Mouse (Mus musculus): ENCODE results near the gene Rap1a. TPM values are rescaled to one million over a fixed set of nuclear protein-coding genes. Genes with fewer than 3 reads are reported as not detected.

Rap1a gene
- polyA plus RNA-seq, 1 experiment, result 15.1 TPM

GRCm38 (mm10) chr3:105811146-105811545, 10.0 kb upstream of the Rap1a start:
- H3ac ChIP-seq (ENCODE audit: control insufficient read depth, insufficient read length, low read depth), result no peak overlapping the region
- no peaks in the 10 kb centered on the region for H3K79me2 ChIP-seq (ENCODE audit: control insufficient read depth, insufficient read depth)

DNA sequence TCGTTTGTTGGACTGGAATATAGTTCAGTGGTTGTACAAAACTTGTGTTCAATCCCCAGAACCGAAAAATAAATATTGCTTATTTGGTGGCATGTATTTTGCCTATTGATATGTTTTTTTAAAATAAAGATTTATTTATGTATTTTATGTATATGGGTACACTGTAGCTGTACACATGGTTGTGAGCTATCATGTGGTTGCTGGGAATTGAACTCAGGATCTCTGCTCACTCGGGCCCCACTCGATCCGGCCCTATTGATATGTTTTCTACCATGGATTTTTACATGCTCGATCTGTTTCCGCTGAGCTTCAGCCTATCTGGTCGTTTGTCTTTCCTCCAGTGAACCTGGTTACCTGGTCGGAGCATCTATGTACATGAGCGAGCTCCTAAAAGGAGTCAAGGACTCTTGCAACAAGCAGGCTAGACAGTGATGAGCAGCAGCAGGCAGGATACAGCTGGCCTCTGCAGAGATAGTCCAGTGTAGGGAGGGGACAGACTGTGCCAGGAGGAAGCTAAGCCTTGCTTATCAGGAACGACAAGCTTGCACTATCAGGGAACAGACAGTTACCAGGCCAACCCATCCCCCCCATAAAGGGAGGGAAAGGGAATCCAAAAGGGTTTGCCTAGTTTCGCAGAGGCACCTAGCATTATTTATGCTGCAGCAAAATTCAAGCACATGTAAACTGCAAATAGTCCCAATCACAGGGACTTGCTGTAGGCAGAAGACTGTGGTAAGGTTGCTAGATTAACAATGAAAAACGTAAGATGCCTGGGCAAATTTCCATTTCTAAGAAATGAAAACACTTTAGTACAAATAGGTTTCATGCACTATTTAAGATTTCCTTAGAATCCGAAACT, 7.3 kb upstream of the Rap1a start:
- Histone ChIP-seq H3K27me3 (ENCODE audit: control insufficient read depth, insufficient read depth, insufficient read length) (no peaks in the 10 kb centered on the region), H3K79me2 (ENCODE audit: control insufficient read depth, insufficient read depth) (no peaks in the 10 kb centered on the region), H3K79me3 (ENCODE audit: low read depth) (no peaks in the 10 kb centered on the region), H3ac (ENCODE audit: control insufficient read depth, insufficient read length, low read depth) (no peak overlapping the region), H3K4me3 (ENCODE audit: insufficient read depth, poor library complexity, severe bottlenecking) (no peak overlapping the region), H3K36me3 (ENCODE audit: control insufficient read depth, insufficient read depth) (no peaks in the 10 kb centered on the region)
- no peak for TF ChIP-seq CEBPB (IDR thresholded peaks at IDR 0.05; ENCODE audit: low read depth)
- TF ChIP-seq CTCF (IDR thresholded peaks at IDR 0.05; ENCODE audit: control insufficient read depth, insufficient read depth, insufficient read length), result no peak
- TF ChIP-seq USF1 (IDR thresholded peaks at IDR 0.05; ENCODE audit: low read depth), result no peak
- TF ChIP-seq MYOD1 (IDR thresholded peaks at IDR 0.05; ENCODE audit: control insufficient read depth, insufficient read length, low read depth), result no peak
- no peak for TF ChIP-seq MYOG (IDR thresholded peaks at IDR 0.05; ENCODE audit: control insufficient read depth, extremely low read depth, insufficient read length)
- TF ChIP-seq MAX (IDR thresholded peaks at IDR 0.05), result no peak
- no peak for TF ChIP-seq FOSL1 (IDR thresholded peaks at IDR 0.05; ENCODE audit: insufficient read depth, low read length, poor library complexity, severe bottlenecking)

More at GRCm38 (mm10) chr3:105811146-105811545, 10.0 kb upstream of the Rap1a start:
- H3K4me3 ChIP-seq (ENCODE audit: insufficient read depth, poor library complexity, severe bottlenecking), result no peak overlapping the region
- TF ChIP-seq MYOD1 (IDR thresholded peaks at IDR 0.05; ENCODE audit: control insufficient read depth, insufficient read length, low read depth), result no peak
- no peak for TF ChIP-seq MAX (IDR thresholded peaks at IDR 0.05)
- H3K36me3 ChIP-seq (ENCODE audit: control insufficient read depth, insufficient read depth), result no peaks in the 10 kb centered on the region
- H3K27me3 ChIP-seq (ENCODE audit: control insufficient read depth, insufficient read depth, insufficient read length), result no peaks in the 10 kb centered on the region
- no peaks in the 10 kb centered on the region for H3K79me3 ChIP-seq (ENCODE audit: low read depth)

DNA sequence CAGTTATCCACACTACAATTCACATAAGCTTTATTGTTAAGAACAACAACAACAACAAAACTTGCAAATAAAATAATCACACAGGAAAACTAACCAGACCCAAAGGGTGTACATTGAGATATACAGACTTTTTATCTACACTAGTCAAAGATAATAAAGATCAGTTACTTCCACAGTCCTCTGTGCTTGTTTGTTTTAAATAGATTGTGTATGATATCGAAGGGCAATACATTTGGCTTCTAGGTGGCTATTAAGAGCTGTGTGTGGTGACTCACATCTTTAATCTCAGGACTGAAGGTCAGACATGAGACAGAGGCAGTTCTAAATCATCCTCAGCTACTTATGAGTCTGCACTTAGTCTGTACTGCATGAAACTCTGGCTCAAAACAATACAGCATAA, 6.5 kb upstream of the Rap1a start:
- no peaks in the 10 kb centered on the region for H3K36me3 ChIP-seq (ENCODE audit: control insufficient read depth, insufficient read depth)
- H3K27me3 ChIP-seq (ENCODE audit: control insufficient read depth, insufficient read depth, insufficient read length), result no peaks in the 10 kb centered on the region
- H3K4me3 ChIP-seq (ENCODE audit: insufficient read depth, poor library complexity, severe bottlenecking), result no peak overlapping the region
- TF ChIP-seq MYOD1 (IDR thresholded peaks at IDR 0.05; ENCODE audit: control insufficient read depth, insufficient read length, low read depth) (no peak), CEBPB (IDR thresholded peaks at IDR 0.05; ENCODE audit: low read depth) (no peak), MAX (IDR thresholded peaks at IDR 0.05) (no peak), CTCF (IDR thresholded peaks at IDR 0.05; ENCODE audit: control insufficient read depth, insufficient read depth, insufficient read length) (no peak), FOSL1 (IDR thresholded peaks at IDR 0.05; ENCODE audit: insufficient read depth, low read length, poor library complexity, severe bottlenecking) (no peak), MYOG (IDR thresholded peaks at IDR 0.05; ENCODE audit: control insufficient read depth, extremely low read depth, insufficient read length) (no peak), USF1 (IDR thresholded peaks at IDR 0.05; ENCODE audit: low read depth) (no peak)
- H3K79me3 ChIP-seq (ENCODE audit: low read depth), result no peaks in the 10 kb centered on the region
- no peaks in the 10 kb centered on the region for H3K79me2 ChIP-seq (ENCODE audit: control insufficient read depth, insufficient read depth)
- no peak overlapping the region for H3ac ChIP-seq (ENCODE audit: control insufficient read depth, insufficient read length, low read depth)

DNA sequence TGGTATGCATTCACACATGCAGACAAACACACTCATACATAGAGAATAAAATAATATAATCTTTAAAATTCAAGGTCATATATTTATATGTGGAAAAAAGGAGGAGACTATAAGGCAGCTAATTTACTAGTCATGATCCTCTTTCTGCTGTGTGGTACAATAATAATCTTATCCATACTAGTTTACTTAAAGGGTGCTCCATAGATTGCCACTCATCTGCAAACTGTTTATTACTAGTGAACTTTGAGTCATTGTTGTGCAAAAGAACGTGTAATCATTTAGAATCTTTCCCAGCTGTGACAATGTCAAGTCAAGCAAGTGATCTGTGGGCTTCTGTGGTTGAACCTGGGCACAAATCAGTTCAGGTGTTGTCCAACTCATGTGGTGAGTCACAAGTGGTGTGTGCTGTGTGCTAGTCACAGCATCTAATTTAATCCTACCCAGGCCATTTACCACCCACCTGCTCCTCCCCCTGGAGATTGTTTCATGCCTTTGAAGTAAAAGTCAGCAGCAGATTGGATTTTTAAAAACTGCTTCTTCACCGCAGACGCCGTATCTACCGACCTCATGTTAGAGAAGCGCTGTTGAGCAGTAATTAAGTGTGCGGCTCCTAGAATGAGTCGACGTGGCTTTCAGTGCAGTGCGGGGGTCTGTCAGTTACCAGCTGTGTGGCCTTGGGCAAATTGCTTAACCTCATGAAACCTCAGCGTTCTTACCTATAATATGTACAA, 5.5 kb upstream of the Rap1a start:
- no peaks in the 10 kb centered on the region for H3K36me3 ChIP-seq (ENCODE audit: control insufficient read depth, insufficient read depth)
- TF ChIP-seq CTCF (IDR thresholded peaks at IDR 0.05; ENCODE audit: control insufficient read depth, insufficient read depth, insufficient read length) (no peak), MYOG (IDR thresholded peaks at IDR 0.05; ENCODE audit: control insufficient read depth, extremely low read depth, insufficient read length) (no peak), CEBPB (IDR thresholded peaks at IDR 0.05; ENCODE audit: low read depth) (no peak), USF1 (IDR thresholded peaks at IDR 0.05; ENCODE audit: low read depth) (no peak), MYOD1 (IDR thresholded peaks at IDR 0.05; ENCODE audit: control insufficient read depth, insufficient read length, low read depth) (no peak), MAX (IDR thresholded peaks at IDR 0.05) (no peak), FOSL1 (IDR thresholded peaks at IDR 0.05; ENCODE audit: insufficient read depth, low read length, poor library complexity, severe bottlenecking) (no peak)
- no peaks in the 10 kb centered on the region for H3K79me3 ChIP-seq (ENCODE audit: low read depth)
- H3K79me2 ChIP-seq (ENCODE audit: control insufficient read depth, insufficient read depth), result no peaks in the 10 kb centered on the region
- H3K27me3 ChIP-seq (ENCODE audit: control insufficient read depth, insufficient read depth, insufficient read length), result no peaks in the 10 kb centered on the region
- no peak overlapping the region for H3ac ChIP-seq (ENCODE audit: control insufficient read depth, insufficient read length, low read depth)
- H3K4me3 ChIP-seq (ENCODE audit: insufficient read depth, poor library complexity, severe bottlenecking), result no peak overlapping the region

- Histone ChIP-seq H3K79me2 (ENCODE audit: control insufficient read depth, insufficient read depth) (peaks cover 25% of the 10 kb centered on the region), H3K27me3 (ENCODE audit: control insufficient read depth, insufficient read depth, insufficient read length) (no peaks in the 10 kb centered on the region), H3K4me3 (ENCODE audit: insufficient read depth, poor library complexity, severe bottlenecking) (no peak overlapping the region), H3ac (ENCODE audit: control insufficient read depth, insufficient read length, low read depth) (no peak overlapping the region), H3K36me3 (ENCODE audit: control insufficient read depth, insufficient read depth) (no peaks in the 10 kb centered on the region), H3K79me3 (ENCODE audit: low read depth) (peaks cover 21% of the 10 kb centered on the region)
- no peak for TF ChIP-seq MAX (IDR thresholded peaks at IDR 0.05)
- no peak for TF ChIP-seq CTCF (IDR thresholded peaks at IDR 0.05; ENCODE audit: control insufficient read depth, insufficient read depth, insufficient read length)
- TF ChIP-seq MYOG (IDR thresholded peaks at IDR 0.05; ENCODE audit: control insufficient read depth, extremely low read depth, insufficient read length), result no peak
- no peak for TF ChIP-seq USF1 (IDR thresholded peaks at IDR 0.05; ENCODE audit: low read depth)
- TF ChIP-seq MYOD1 (IDR thresholded peaks at IDR 0.05; ENCODE audit: control insufficient read depth, insufficient read length, low read depth), result no peak
- no peak for TF ChIP-seq CEBPB (IDR thresholded peaks at IDR 0.05; ENCODE audit: low read depth)
- no peak for TF ChIP-seq FOSL1 (IDR thresholded peaks at IDR 0.05; ENCODE audit: insufficient read depth, low read length, poor library complexity, severe bottlenecking)
These were observed 2.5 kb upstream of the Rap1a start for GRCm38 (mm10) chr3:105803600-105803999.
